ENCODE assay signal across 19 mouse cellular contexts in genomic region chr10:122768204-122768892, GRCm38 (mm10).
A peak's percentile ranks its signal among the peaks of the same experiment; 100 is the strongest.
DNase-seq lines count a peak whose midpoint lies in the region; ATAC-seq and TF ChIP-seq lines count a peak whose summit lies in the region.
"Had no signal": no experiment of that assay in that cellular context is flagged by ENCODE, and none has a peak within 500 bp of the region (broad histone marks: within the 10 kb centered on the region; RNA-seq: fewer than 3 reads in every experiment).

No protein-coding gene starts in this region.

- ATAC-seq in heart, embryonic 11.5 days (replicated peaks; ENCODE audit: insufficient number of reproducible peaks, low FRiP score, low TSS enrichment) = no peak
- ATAC-seq in heart, embryonic 12.5 days (ENCODE audit: insufficient number of reproducible peaks, low FRiP score) = no peak
- no peak for ATAC-seq in kidney, postnatal 0 days (replicated peaks; ENCODE audit: low FRiP score, low read depth)

- 47% methylated on average over 13 of the region's 13 CpGs for WGBS in heart, embryonic 11.5 days (ENCODE audit: insufficient replicate concordance)
- WGBS in heart, embryonic 12.5 days = 43% methylated on average over 13 of the region's 13 CpGs
- 39% methylated on average over 13 of the region's 13 CpGs for WGBS in kidney, postnatal 0 days

- no peak overlapping the region for H3K4me3 ChIP-seq in heart, embryonic 11.5 days (ENCODE audit: low read depth, low read length)
- no peak overlapping the region for H3K4me3 ChIP-seq in heart, embryonic 12.5 days
- H3K4me3 ChIP-seq in kidney, postnatal 0 days (replicated peaks; ENCODE audit: low read depth, low read length) = no peak overlapping the region
- H3K4me3 ChIP-seq: embryonic facial prominence, embryonic 15.5 days; forebrain, embryonic 12.5 days; heart, embryonic 15.5 days; hindbrain, embryonic 12.5 days had no signal

- no peak for TF ChIP-seq CTCF in kidney, postnatal 0 days (IDR thresholded peaks at IDR 0.05; ENCODE audit: low read depth)

- peak overlapping the region; percentile 35; the same call in 1 of the 2 replicates for H3K27ac ChIP-seq in heart, embryonic 11.5 days (ENCODE audit: low read depth, low read length)
- no peak overlapping the region for H3K27ac ChIP-seq in heart, embryonic 12.5 days (ENCODE audit: poor library complexity, severe bottlenecking)
- H3K27ac ChIP-seq in kidney, postnatal 0 days = peak overlapping the region; percentile 37
- H3K27ac ChIP-seq: embryonic facial prominence, embryonic 15.5 days; forebrain, embryonic 12.5 days; heart, embryonic 15.5 days; hindbrain, embryonic 12.5 days had no signal

- DNase-seq in adrenal gland, adult 2 months = peak; percentile 24
- no peak for DNase-seq in adrenal gland, adult 8-10 months
- DNase-seq in kidney, postnatal 0 days (ENCODE audit: low spot score) = no peak
- DNase-seq in kidney, postnatal 14 days = no peak
- no peak for DNase-seq in lung, postnatal 4 days
- no peak for DNase-seq in layer of hippocampus, postnatal 36 days
- DNase-seq: cerebellum, adult 18-20 months; cerebellum, postnatal 36 days; gastrocnemius, postnatal 14 days; kidney, adult 8-10 months; lung, adult 18-20 months; lung, postnatal 14 days had no signal

- peaks cover 33% of the 10 kb centered on the region for H3K4me1 ChIP-seq in heart, embryonic 11.5 days (ENCODE audit: control insufficient read depth, insufficient read depth, low read length)
- peaks cover 48% of the 10 kb centered on the region for H3K4me1 ChIP-seq in heart, embryonic 12.5 days (replicated peaks)
- peaks cover 34% of the 10 kb centered on the region for H3K4me1 ChIP-seq in kidney, postnatal 0 days (replicated peaks; ENCODE audit: insufficient read depth, low read length)

- H3K4me2 ChIP-seq in heart, embryonic 11.5 days = no peak overlapping the region
- no peak overlapping the region for H3K4me2 ChIP-seq in heart, embryonic 12.5 days
- H3K4me2 ChIP-seq in kidney, postnatal 0 days (ENCODE audit: low read length) = no peak overlapping the region
- H3K4me2 ChIP-seq: embryonic facial prominence, embryonic 15.5 days; forebrain, embryonic 12.5 days; heart, embryonic 15.5 days; hindbrain, embryonic 12.5 days; liver, embryonic 11.5 days had no signal

- no peaks in the 10 kb centered on the region for H3K36me3 ChIP-seq in heart, embryonic 11.5 days (ENCODE audit: control insufficient read depth, insufficient read depth, low read length)
- H3K36me3 ChIP-seq in heart, embryonic 12.5 days = no peaks in the 10 kb centered on the region
- H3K36me3 ChIP-seq in kidney, postnatal 0 days (ENCODE audit: insufficient read depth, low read length) = no peaks in the 10 kb centered on the region
- H3K36me3 ChIP-seq: embryonic facial prominence, embryonic 15.5 days; forebrain, embryonic 12.5 days; heart, embryonic 15.5 days; hindbrain, embryonic 12.5 days had no signal

- no peak overlapping the region for H3K9ac ChIP-seq in heart, embryonic 11.5 days (ENCODE audit: low read depth, low read length)
- H3K9ac ChIP-seq in heart, embryonic 12.5 days = no peak overlapping the region
- no peak overlapping the region for H3K9ac ChIP-seq in kidney, postnatal 0 days (ENCODE audit: low read depth, low read length)
- H3K9ac ChIP-seq: embryonic facial prominence, embryonic 15.5 days; forebrain, embryonic 12.5 days; heart, embryonic 15.5 days; hindbrain, embryonic 12.5 days had no signal

- no peaks in the 10 kb centered on the region; the same call in 1 of the 2 replicates for H3K27me3 ChIP-seq in heart, embryonic 11.5 days (ENCODE audit: control insufficient read depth, insufficient read depth, low read length)
- H3K27me3 ChIP-seq in heart, embryonic 12.5 days (replicated peaks) = 0 out of 2 replicates have a peak, but pooled peaks cover 3% of the 10 kb centered on the region
- H3K27me3 ChIP-seq in kidney, postnatal 0 days (ENCODE audit: insufficient read depth, low read length) = no peaks in the 10 kb centered on the region
- H3K27me3 ChIP-seq: embryonic facial prominence, embryonic 15.5 days; heart, embryonic 15.5 days; hindbrain, embryonic 12.5 days had no signal

- 0 out of 2 replicates have a peak, but pooled peaks cover 2% of the 10 kb centered on the region for H3K9me3 ChIP-seq in heart, embryonic 11.5 days (replicated peaks; ENCODE audit: control insufficient read depth, low read length)
- H3K9me3 ChIP-seq in heart, embryonic 12.5 days (replicated peaks) = peaks cover 7% of the 10 kb centered on the region; the same call in 1 of the 2 replicates
- H3K9me3 ChIP-seq in kidney, postnatal 0 days (replicated peaks; ENCODE audit: low read length) = no peaks in the 10 kb centered on the region
- H3K9me3 ChIP-seq: embryonic facial prominence, embryonic 15.5 days; forebrain, embryonic 12.5 days; heart, embryonic 15.5 days had no signal
